Mouse (Mus musculus) MEL (cell line): Measurements from ENCODE around the gene Lix1l. TPM values are rescaled to one million over a fixed set of nuclear protein-coding genes. Genes with fewer than 3 reads are reported as not detected.
A peak's percentile ranks its signal among the peaks of the same experiment; 100 is the strongest.

Experiments
- DNase-seq: peaks from one replicate; pipeline ENCODE4 v3.0.0; 2011; ENCODE audit warnings: low read depth, low spot score
- H3K27ac ChIP-seq: 2 replicates; pipeline ENCODE4 v1.5.1; 2012; ENCODE audit warnings: low read depth, mild to moderate bottlenecking, control low read depth, low read length, moderate library complexity; ENCODE audit not compliant: control insufficient read depth
- H3K27me3 ChIP-seq, 2 experiments: fragments of 150-350 bp in 1 of 2; sonication (generic) in 1 of 2; 2 replicates each; pipeline ENCODE4 v1.6.1; 2012; ENCODE audit warnings: low read length in 2 of 2, mild to moderate bottlenecking in 2 of 2, improper control_type of control experiment in 1 of 2, moderate library complexity in 1 of 2; ENCODE audit not compliant: insufficient read depth in 2 of 2, control insufficient read depth in 1 of 2
- H3K36me3 ChIP-seq, 2 experiments: 2 replicates each; pipeline ENCODE4 v1.6.1; 2012 to 2014; ENCODE audit warnings: low read length in 2 of 2, improper control_type of control experiment in 1 of 2, inconsistent platforms in 1 of 2, mild to moderate bottlenecking in 1 of 2; ENCODE audit not compliant: insufficient read depth in 2 of 2, control insufficient read depth in 1 of 2
- H3K4me1 ChIP-seq, 2 experiments: fragments of 150-350 bp in 1 of 2; sonication (generic) in 1 of 2; 2 replicates each; pipeline ENCODE4 v1.6.1; 2012; ENCODE audit warnings: low read length in 2 of 2, improper control_type of control experiment in 1 of 2, mild to moderate bottlenecking in 1 of 2; ENCODE audit not compliant: insufficient read depth in 2 of 2, control insufficient read depth in 1 of 2
- H3K4me3 ChIP-seq, 2 experiments: fragments of 150-350 bp in 1 of 2; sonication (generic) in 1 of 2; 2 replicates each; pipeline ENCODE4 v1.5.1; 2012; ENCODE audit warnings: low read depth in 2 of 2, low read length in 2 of 2, mild to moderate bottlenecking in 2 of 2, moderate library complexity in 2 of 2, control low read depth in 1 of 2, improper control_type of control experiment in 1 of 2; ENCODE audit not compliant: control insufficient read depth in 1 of 2, insufficient read depth in 1 of 2
- H3K79me2 ChIP-seq: 2 replicates; pipeline ENCODE4 v1.6.1; 2012; ENCODE audit warnings: mild to moderate bottlenecking, low read length, moderate library complexity; ENCODE audit not compliant: control insufficient read depth, poor library complexity, insufficient read depth
- H3K9ac ChIP-seq: 2 replicates; pipeline ENCODE4 v1.6.1; 2012; ENCODE audit warnings: low read depth, mild to moderate bottlenecking, control low read depth, low read length, moderate library complexity; ENCODE audit not compliant: control insufficient read depth, poor library complexity, severe bottlenecking
- H3K9me3 ChIP-seq: fragments of 150-350 bp; sonication (generic); replicated peaks from 2 replicates; pipeline ENCODE4 v1.6.1; 2012; ENCODE audit warnings: mild to moderate bottlenecking, low read length, improper control_type of control experiment, moderate library complexity; ENCODE audit not compliant: insufficient read depth
- BHLHE40 ChIP-seq: IDR thresholded peaks from 2 replicates; pipeline ENCODE4 v1.6.1; 2012; ENCODE audit warnings: low read depth, mild to moderate bottlenecking, inconsistent platforms, low read length, improper control_type of control experiment, borderline replicate concordance
- CHD1 ChIP-seq: IDR thresholded peaks from 2 replicates; pipeline ENCODE4 v1.6.1; 2012; ENCODE audit warnings: low read depth, mild to moderate bottlenecking, inconsistent platforms, low read length, improper control_type of control experiment
- CHD2 ChIP-seq: IDR thresholded peaks from 2 replicates; pipeline ENCODE4 v1.6.1; 2011; ENCODE audit warnings: low read length, improper control_type of control experiment
- CTCF ChIP-seq, 3 experiments: IDR thresholded peaks in 2 of 3; conservative IDR thresholded peaks in 1 of 3; 2 replicates each; pipeline ENCODE4 v1.5.1; 2011 to 2012; ENCODE audit warnings: low read length in 3 of 3, low read depth in 2 of 3, mild to moderate bottlenecking in 2 of 3, improper control_type of control experiment in 1 of 3, inconsistent platforms in 1 of 3, mixed read lengths in 1 of 3, moderate library complexity in 1 of 3; ENCODE audit not compliant: control insufficient read depth in 1 of 3, insufficient read depth in 1 of 3, poor library complexity in 1 of 3, severe bottlenecking in 1 of 3
- E2F4 ChIP-seq: IDR thresholded peaks from 2 replicates; pipeline ENCODE4 v1.6.1; 2011; ENCODE audit warnings: low read depth, low read length, improper control_type of control experiment, borderline replicate concordance
- ELF1 ChIP-seq: IDR thresholded peaks from 2 replicates; pipeline ENCODE4 v1.6.1; 2014; ENCODE audit warnings: low read depth, mild to moderate bottlenecking, inconsistent platforms, low read length, improper control_type of control experiment, moderate library complexity
- EP300 ChIP-seq, 2 experiments: IDR thresholded peaks; 2 replicates each; pipeline ENCODE4 v1.6.1; 2011; ENCODE audit warnings: improper control_type of control experiment in 2 of 2, low read length in 2 of 2, low read depth in 1 of 2, mild to moderate bottlenecking in 1 of 2
- ETS1 ChIP-seq: IDR thresholded peaks from 2 replicates; pipeline ENCODE4 v1.6.1; 2012; ENCODE audit warnings: low read depth, mild to moderate bottlenecking, inconsistent platforms, low read length, improper control_type of control experiment, moderate library complexity
- GABPA ChIP-seq: IDR thresholded peaks from 2 replicates; pipeline ENCODE4 v1.6.1; 2012; ENCODE audit warnings: low read depth, mild to moderate bottlenecking, inconsistent platforms, low read length, improper control_type of control experiment, moderate library complexity
- GATA1 ChIP-seq: IDR thresholded peaks from 2 replicates; pipeline ENCODE4 v1.6.1; 2011; ENCODE audit warnings: low read depth, low read length, improper control_type of control experiment
- HCFC1 ChIP-seq: IDR thresholded peaks from 2 replicates; pipeline ENCODE4 v1.6.1; 2012; ENCODE audit warnings: low read depth, mild to moderate bottlenecking, inconsistent platforms, low read length, improper control_type of control experiment, moderate library complexity
- JUND ChIP-seq: IDR thresholded peaks from 2 replicates; pipeline ENCODE4 v1.6.1; 2011; ENCODE audit warnings: low read depth, mild to moderate bottlenecking, improper control_type of control experiment, low read length
- KAT2A ChIP-seq: conservative IDR thresholded peaks from 2 replicates; pipeline ENCODE4 v1.6.1; 2012; ENCODE audit warnings: low read depth, low read length, improper control_type of control experiment, inconsistent platforms
- MAFK ChIP-seq: IDR thresholded peaks from 2 replicates; pipeline ENCODE4 v1.6.1; 2011; ENCODE audit warnings: low read depth, mild to moderate bottlenecking, low read length, improper control_type of control experiment, borderline replicate concordance
- MEF2A ChIP-seq: IDR thresholded peaks from 2 replicates; pipeline ENCODE4 v1.6.1; 2014; ENCODE audit warnings: low read depth, mild to moderate bottlenecking, inconsistent platforms, low read length, improper control_type of control experiment; ENCODE audit not compliant: poor library complexity, insufficient replicate concordance, severe bottlenecking; ENCODE audit errors: extremely low read depth
- MXI1 ChIP-seq: IDR thresholded peaks from 2 replicates; pipeline ENCODE4 v1.6.1; 2011; ENCODE audit warnings: mild to moderate bottlenecking, low read depth, low read length, improper control_type of control experiment
- MYB ChIP-seq: IDR thresholded peaks from 2 replicates; pipeline ENCODE4 v1.6.1; 2011; ENCODE audit warnings: mild to moderate bottlenecking, low read depth, low read length, improper control_type of control experiment
- MYC ChIP-seq: IDR thresholded peaks from 2 replicates; pipeline ENCODE4 v1.6.1; 2011; ENCODE audit warnings: low read depth, mild to moderate bottlenecking, low read length, improper control_type of control experiment, moderate library complexity
- NELFE ChIP-seq: IDR thresholded peaks from 2 replicates; pipeline ENCODE4 v1.6.1; 2011; ENCODE audit warnings: low read depth, low read length, improper control_type of control experiment
- NRF1 ChIP-seq: IDR thresholded peaks from 2 replicates; pipeline ENCODE4 v1.6.1; 2014; ENCODE audit warnings: low read depth, mild to moderate bottlenecking, inconsistent platforms, low read length, improper control_type of control experiment, moderate library complexity; ENCODE audit not compliant: poor library complexity, insufficient read depth, severe bottlenecking
- POLR2A ChIP-seq, 2 experiments: IDR thresholded peaks; 2 replicates each; pipeline ENCODE4 v1.6.1; 2011 to 2012; ENCODE audit warnings: low read length in 2 of 2, mild to moderate bottlenecking in 2 of 2, control low read depth in 1 of 2, improper control_type of control experiment in 1 of 2, low read depth in 1 of 2, moderate library complexity in 1 of 2; ENCODE audit not compliant: control insufficient read depth in 1 of 2, insufficient read depth in 1 of 2, poor library complexity in 1 of 2
- POLR2AphosphoS2 ChIP-seq: IDR thresholded peaks from 2 replicates; pipeline ENCODE4 v1.6.1; 2011; ENCODE audit warnings: low read length, improper control_type of control experiment
- POLR2AphosphoS5 ChIP-seq: IDR thresholded peaks from 2 replicates; pipeline ENCODE4 v1.6.1; 2012; ENCODE audit warnings: low read depth, borderline replicate concordance, mild to moderate bottlenecking, inconsistent platforms, low read length, moderate library complexity, mixed read lengths
- RAD21 ChIP-seq: IDR thresholded peaks from 2 replicates; pipeline ENCODE4 v1.6.1; 2011; ENCODE audit warnings: mild to moderate bottlenecking, low read depth, low read length, improper control_type of control experiment
- RCOR1 ChIP-seq: IDR thresholded peaks from 2 replicates; pipeline ENCODE4 v1.6.1; 2012; ENCODE audit warnings: low read depth, mild to moderate bottlenecking, inconsistent platforms, low read length, improper control_type of control experiment
- SIN3A ChIP-seq: IDR thresholded peaks from 2 replicates; pipeline ENCODE4 v1.6.1; 2012; ENCODE audit warnings: low read length, improper control_type of control experiment, inconsistent platforms
- SMC3 ChIP-seq: IDR thresholded peaks from 2 replicates; pipeline ENCODE4 v1.6.1; 2011; ENCODE audit warnings: low read depth, low read length, improper control_type of control experiment
- TAL1 ChIP-seq: IDR thresholded peaks from 2 replicates; pipeline ENCODE4 v1.6.1; 2012; ENCODE audit warnings: mild to moderate bottlenecking, inconsistent platforms, low read length, moderate library complexity, mixed read lengths
- TBP ChIP-seq: IDR thresholded peaks from 2 replicates; pipeline ENCODE4 v1.8.0; 2011; ENCODE audit warnings: low read depth, low read length, improper control_type of control experiment
- TCF12 ChIP-seq: IDR thresholded peaks from 2 replicates; pipeline ENCODE4 v1.6.1; 2014; ENCODE audit warnings: low read depth, mild to moderate bottlenecking, inconsistent platforms, low read length, improper control_type of control experiment, moderate library complexity
- UBTF ChIP-seq: IDR thresholded peaks from 2 replicates; pipeline ENCODE4 v1.6.1; 2012; ENCODE audit warnings: low read depth, mild to moderate bottlenecking, inconsistent platforms, low read length, improper control_type of control experiment, moderate library complexity, borderline replicate concordance; ENCODE audit not compliant: insufficient read depth
- USF1 ChIP-seq: IDR thresholded peaks from 2 replicates; pipeline ENCODE4 v1.6.1; 2014; ENCODE audit warnings: low read depth, mild to moderate bottlenecking, inconsistent platforms, low read length, improper control_type of control experiment, moderate library complexity
- USF2 ChIP-seq, 2 experiments: IDR thresholded peaks; 2 replicates each; pipeline ENCODE4 v1.6.1; 2011 to 2012; ENCODE audit warnings: improper control_type of control experiment in 2 of 2, low read length in 2 of 2, borderline replicate concordance in 1 of 2, inconsistent platforms in 1 of 2, low read depth in 1 of 2, mild to moderate bottlenecking in 1 of 2; ENCODE audit not compliant: insufficient read depth in 1 of 2
- ZC3H11A ChIP-seq: IDR thresholded peaks from 2 replicates; pipeline ENCODE4 v1.6.1; 2012; ENCODE audit warnings: low read depth, mild to moderate bottlenecking, inconsistent platforms, low read length, improper control_type of control experiment
- ZKSCAN1 ChIP-seq: IDR thresholded peaks from 2 replicates; pipeline ENCODE4 v1.6.1; 2012; ENCODE audit warnings: low read depth, mild to moderate bottlenecking, inconsistent platforms, low read length, improper control_type of control experiment, moderate library complexity
- ZMIZ1 ChIP-seq: IDR thresholded peaks from 2 replicates; pipeline ENCODE4 v1.6.1; 2012; ENCODE audit warnings: low read depth, mild to moderate bottlenecking, inconsistent platforms, low read length, improper control_type of control experiment, moderate library complexity
- polyA plus RNA-seq, 2 experiments: library from polyadenylated mRNA; stranded (reverse) in 1 of 2; unstranded in 1 of 2; fragments of >175 nt in 1 of 2; fragments of >200 nt in 1 of 2; gene quantifications; 2 replicates each; pipeline versions ENCODE4 v1.2.1 to v1.2.4; 2012; ENCODE audit warnings: low replicate concordance in 2 of 2, low read depth in 1 of 2; ENCODE audit not compliant: insufficient read length in 2 of 2, insufficient read depth in 1 of 2, missing spikeins in 1 of 2
- total RNA-seq: library from RNA; depleted of rRNA; stranded (reverse); fragments of 300-350 nt; gene quantifications from 2 replicates; pipeline ENCODE4 v1.2.3, GENCODE M21; 2012

The Lix1l gene
- total and polyA plus RNA-seq, 3 experiments = 5.4 to 17.0 TPM; not detected in 1

DNA sequence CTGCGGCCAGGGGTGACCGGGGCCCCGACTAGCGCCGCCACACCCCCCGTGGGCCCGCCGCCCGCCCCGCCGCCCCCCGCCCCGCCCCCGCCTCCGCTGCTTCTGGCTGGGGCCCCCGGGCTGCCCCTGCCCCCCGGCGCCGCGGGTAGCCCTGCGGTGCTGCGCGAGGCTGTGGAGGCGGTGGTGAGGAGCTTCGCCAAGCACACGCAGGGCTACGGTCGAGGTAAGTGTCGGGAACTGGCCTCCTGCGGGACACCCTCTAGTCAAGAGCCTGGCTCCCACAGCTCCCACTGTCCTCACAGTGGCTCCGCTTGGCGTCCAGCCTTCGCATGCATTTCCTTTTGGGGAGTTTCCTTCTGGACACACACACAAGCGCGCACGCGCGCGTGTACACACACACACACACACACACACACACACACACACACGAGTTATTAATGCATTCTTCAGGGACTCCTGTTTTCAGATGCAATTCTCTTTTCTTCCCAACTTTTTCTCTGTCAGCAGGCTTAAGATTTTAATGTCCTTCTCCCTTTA is 370 bp downstream of the Lix1l start:
- Histone ChIP-seq H3K27me3 (no peaks in the 10 kb centered on the region), H3K79me2 (no peaks in the 10 kb centered on the region; the same call in 1 of the 2 replicates), H3K4me3 (peak overlapping the region; percentile 60 to 66), H3K9me3 (no peaks in the 10 kb centered on the region), H3K36me3 (peaks cover 0 to 7% of the 10 kb centered on the region in 2 experiments; a peak in 2 of 4 replicates), H3K27ac (peak overlapping the region; percentile 21), H3K4me1 (peaks cover 8 to 9% of the 10 kb centered on the region in 2 experiments), H3K9ac (peak overlapping the region; percentile 74)
- peak; percentile 84 for DNase-seq
- TF ChIP-seq JUND = no peak
- no peak for TF ChIP-seq POLR2A (IDR thresholded peaks at IDR 0.05; ENCODE audit: control insufficient read depth in 1 of 2, insufficient read depth in 1 of 2, low read depth in 1 of 2, low read length in 2 of 2, poor library complexity in 1 of 2)
- peak; percentile 69 for TF ChIP-seq MXI1
- no peak for TF ChIP-seq ELF1
- no peak for TF ChIP-seq RCOR1
- no peak for TF ChIP-seq USF2 (IDR thresholded peaks at IDR 0.05; ENCODE audit: borderline replicate concordance in 1 of 2, insufficient read depth in 1 of 2, low read depth in 1 of 2, low read length in 2 of 2)
- TF ChIP-seq MEF2A = no peak
- TF ChIP-seq MYC = 0 out of 2 replicates have a peak, but pooled peaks have one; percentile 62
- no peak; the same call in 1 of the 2 replicates for TF ChIP-seq ZMIZ1
- peak; percentile 44; the same call in 1 of the 2 replicates for TF ChIP-seq POLR2AphosphoS2
- TF ChIP-seq TBP = no peak
- TF ChIP-seq SMC3 = no peak
- TF ChIP-seq SIN3A = peak; percentile 68
- no peak for TF ChIP-seq GATA1
- peak; percentile 72 for TF ChIP-seq NRF1
- TF ChIP-seq CTCF (IDR thresholded peaks at IDR 0.05 in 2 of 3, conservative IDR thresholded peaks at IDR 0.05 in 1 of 3; ENCODE audit: control insufficient read depth in 1 of 3, insufficient read depth in 1 of 3, low read depth in 2 of 3, low read length in 3 of 3, poor library complexity in 1 of 3, severe bottlenecking in 1 of 3) = no peak
- no peak for TF ChIP-seq GABPA
- no peak for TF ChIP-seq ZKSCAN1
- no peak for TF ChIP-seq USF1
- peak; percentile 7; the same call in 1 of the 2 replicates for TF ChIP-seq ETS1
- no peak for TF ChIP-seq MAFK
- TF ChIP-seq BHLHE40 = no peak
- no peak for TF ChIP-seq KAT2A
- peak in 1 of 2 experiments; percentile 35; a peak in 1 of 4 replicates for TF ChIP-seq EP300 (IDR thresholded peaks at IDR 0.05; ENCODE audit: low read depth in 1 of 2, low read length in 2 of 2)
- no peak for TF ChIP-seq E2F4
- no peak for TF ChIP-seq RAD21
- TF ChIP-seq TCF12 = 0 out of 2 replicates have a peak, but pooled peaks have one; percentile 9
- peak; percentile 78; the same call in 1 of the 2 replicates for TF ChIP-seq CHD1
- no peak for TF ChIP-seq ZC3H11A
- no peak for TF ChIP-seq MYB
- TF ChIP-seq UBTF = 0 out of 2 replicates have a peak, but pooled peaks have one; percentile 50
- TF ChIP-seq HCFC1 = peak; percentile 37; the same call in 1 of the 2 replicates
- no peak for TF ChIP-seq POLR2AphosphoS5
- TF ChIP-seq NELFE = peak; percentile 56; the same call in 1 of the 2 replicates
- TF ChIP-seq CHD2 = no peak
- TF ChIP-seq TAL1 = no peak
